Mouse (Mus musculus) frontal cortex, postnatal 14 days (tissue): ENCODE data around the gene Ndufb7.
"Not testable (repeated sequence)": the region's sequence is repeated elsewhere in the genome, so short reads cannot be mapped to it uniquely, and the experiment has no call there.

Experiments used
- DNase-seq, 2 experiments: peaks; one replicate each; pipeline ENCODE4 v3.0.0; 2022; ENCODE audit warnings: low spot score in 2 of 2

Ndufb7 gene

GRCm38 (mm10) chr8:83575561-83576515 lies 9.4 kb downstream of the Ndufb7 start:
- DNase-seq: peak; percentile 4

DNA sequence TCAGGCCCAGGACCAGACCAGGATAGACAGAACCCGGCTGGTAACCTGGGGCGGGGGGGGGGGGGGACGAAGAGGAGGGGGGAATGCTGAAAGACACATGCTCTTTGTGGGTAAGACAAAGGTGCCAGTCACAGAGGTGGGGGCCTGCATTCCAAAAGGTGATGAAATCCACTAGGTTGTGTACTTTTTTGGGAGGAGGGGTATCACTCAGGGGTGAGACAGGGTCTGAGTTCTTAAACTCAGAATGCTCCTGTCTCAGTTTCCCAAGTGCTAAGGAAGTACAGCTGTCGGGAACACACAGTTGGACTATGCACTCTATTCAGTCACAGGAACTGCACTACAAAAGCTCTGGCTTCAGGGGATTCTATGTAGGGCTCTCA lies 10.0 kb downstream of the Ndufb7 start:
- DNase-seq: no peak

DNA sequence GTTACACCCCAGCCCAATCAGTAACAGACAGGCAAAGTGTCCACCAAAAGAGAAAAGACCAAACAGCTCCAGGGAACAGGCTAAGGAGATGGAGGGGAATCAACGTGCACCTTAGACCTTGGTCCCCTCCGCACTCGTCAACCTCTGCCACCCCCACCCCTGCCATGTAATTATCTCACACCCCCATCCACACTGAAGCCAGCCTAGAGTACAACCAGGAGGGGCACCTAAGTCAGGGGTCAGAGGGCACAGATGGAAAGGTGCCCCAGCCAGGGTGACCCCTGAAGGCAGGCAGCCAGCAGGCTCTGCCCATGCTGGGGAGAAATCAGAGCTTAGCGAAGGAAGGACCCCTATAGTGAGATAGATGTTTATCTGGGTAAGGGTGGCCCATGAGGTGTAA lies 10.4 kb downstream of the Ndufb7 start:
- no peak for DNase-seq

DNA sequence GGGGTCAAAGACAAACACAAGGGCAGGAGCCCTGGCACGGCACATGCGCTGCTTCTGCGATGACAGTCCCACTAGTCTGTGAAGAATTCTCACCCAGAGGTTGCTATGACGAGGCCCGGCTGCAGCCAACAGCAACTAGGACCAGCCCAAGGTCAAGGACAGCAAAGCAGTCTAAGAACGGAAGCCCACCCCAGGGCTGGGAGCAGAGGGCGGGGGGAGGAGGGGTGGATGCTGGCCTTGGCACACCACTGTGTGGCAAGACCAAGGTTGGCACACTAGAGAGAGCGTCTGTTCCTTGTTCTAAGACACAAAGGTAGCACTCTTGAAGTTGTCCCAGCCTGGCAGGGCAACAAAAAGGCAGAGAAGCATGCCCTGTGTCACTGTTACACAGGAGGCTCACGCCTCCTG lies 10.9 kb downstream of the Ndufb7 start:
- peak; percentile 4 for DNase-seq

DNA sequence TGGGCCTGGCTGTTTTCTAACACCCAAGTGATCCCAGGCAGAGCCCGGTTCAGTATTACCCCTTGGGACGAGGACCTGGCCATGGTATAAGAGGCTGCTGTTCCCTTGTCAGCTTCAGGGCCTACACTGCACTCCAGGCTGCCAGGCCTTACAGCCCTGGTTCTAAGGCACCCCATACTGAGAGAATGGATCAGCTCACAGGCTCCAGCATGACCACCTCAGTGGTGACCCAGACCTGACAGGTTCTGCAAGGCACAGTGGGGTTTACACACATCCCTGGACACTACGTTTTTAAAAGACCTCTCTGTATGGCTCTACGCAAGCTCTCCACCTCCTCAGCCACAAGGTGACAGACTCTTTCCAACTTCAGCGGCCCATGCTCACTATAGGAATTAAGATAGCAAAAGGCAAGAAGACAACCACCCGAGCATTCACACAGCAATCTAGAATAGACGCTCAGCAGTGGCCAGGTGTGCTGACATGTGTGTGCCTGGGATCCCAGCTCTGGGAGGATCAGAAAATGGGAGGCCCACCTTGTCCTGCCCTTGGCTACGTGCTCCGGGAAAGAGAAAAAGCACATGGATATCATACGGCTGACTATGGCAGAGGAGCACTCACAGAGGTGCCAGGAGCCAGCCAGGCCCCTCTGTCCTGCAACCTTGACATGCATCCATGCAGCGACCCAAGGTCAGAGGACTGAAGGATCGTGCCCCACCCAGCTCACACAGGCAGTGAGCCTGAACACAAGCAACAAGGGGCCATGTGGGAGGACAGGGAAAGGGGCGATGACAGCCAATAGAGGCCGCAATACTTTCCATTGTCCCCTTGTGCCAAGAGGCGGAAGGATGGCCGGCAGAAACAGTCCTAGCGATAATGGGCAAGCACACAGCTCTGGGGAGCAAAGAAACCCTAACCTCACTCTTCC lies 11.9 kb downstream of the Ndufb7 start:
- DNase-seq: peak; percentile 5 to 6

DNA sequence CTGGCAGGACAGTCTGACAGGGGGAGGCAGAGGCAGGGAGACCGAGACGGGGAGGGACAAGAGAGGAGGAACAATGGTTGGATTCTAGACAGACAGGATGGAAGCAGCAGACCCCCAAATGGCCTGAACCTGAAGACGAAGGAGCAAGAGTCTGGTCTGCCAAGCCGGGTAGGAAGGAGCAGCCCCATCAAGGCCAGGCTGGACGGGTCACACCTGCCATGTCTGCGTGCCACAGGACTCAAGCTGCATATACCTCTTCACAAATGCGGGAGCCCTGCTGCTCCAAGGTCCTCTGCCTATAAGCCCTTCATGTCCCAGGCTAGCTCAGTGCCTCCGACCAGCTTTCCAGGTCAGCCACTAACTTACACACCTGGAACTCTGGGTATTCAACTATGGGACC lies 13.2 kb downstream of the Ndufb7 start:
- no peak for DNase-seq

GRCm38 (mm10) chr8:83580826-83581225 lies 14.4 kb downstream of the Ndufb7 start:
- DNase-seq: peak in 1 of 2 experiments; percentile 3

GRCm38 (mm10) chr8:83582226-83582625 lies 15.8 kb downstream of the Ndufb7 start:
- DNase-seq: peak in 1 of 2 experiments; percentile 4

DNA sequence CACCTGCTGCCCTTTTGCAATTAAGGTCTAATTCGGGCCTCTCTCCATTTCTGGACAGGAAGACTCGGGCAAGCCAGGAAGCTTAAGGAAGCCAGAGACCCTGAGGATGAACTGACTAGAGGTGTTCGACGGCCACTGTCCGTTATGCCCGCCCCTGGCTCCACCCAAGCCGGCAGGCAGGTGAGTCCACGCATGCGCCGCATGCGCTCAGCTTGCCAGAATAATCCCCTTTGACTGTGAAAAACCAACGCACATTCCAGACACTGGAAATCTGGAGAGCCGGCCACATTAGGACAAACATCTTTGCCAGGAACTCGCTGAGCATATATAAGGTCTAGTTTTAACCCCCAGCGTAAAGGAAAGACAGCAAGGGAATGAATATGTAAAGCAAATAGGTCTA lies 16.8 kb downstream of the Ndufb7 start:
- no peak for DNase-seq

DNA sequence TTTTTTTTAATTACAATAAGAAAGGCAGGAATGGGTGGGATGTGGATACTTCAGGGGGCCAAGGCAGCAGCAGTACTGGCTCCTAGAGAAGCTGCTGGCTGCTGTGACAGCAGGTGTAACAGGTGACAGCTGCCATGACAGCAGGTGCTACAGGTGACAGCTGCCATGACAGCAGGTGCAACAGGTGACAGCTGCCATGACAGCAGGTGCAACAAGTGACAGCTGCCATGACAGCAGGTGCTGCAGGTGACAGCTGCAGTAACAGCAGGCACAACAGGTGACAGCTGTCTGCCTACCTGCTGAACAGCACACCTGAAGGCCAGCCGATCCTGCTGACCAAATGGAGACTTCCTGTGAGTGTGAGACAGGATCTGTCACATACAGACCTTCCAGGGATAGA lies 18.3 kb downstream of the Ndufb7 start:
- DNase-seq: no peak

GRCm38 (mm10) chr8:83585333-83585732 lies 18.9 kb downstream of the Ndufb7 start:
- DNase-seq: no peak

GRCm38 (mm10) chr8:83587644-83588043 lies 21.2 kb downstream of the Ndufb7 start:
- no peak for DNase-seq

GRCm38 (mm10) chr8:83588886-83589285 lies 22.4 kb downstream of the Ndufb7 start:
- no peak for DNase-seq

DNA sequence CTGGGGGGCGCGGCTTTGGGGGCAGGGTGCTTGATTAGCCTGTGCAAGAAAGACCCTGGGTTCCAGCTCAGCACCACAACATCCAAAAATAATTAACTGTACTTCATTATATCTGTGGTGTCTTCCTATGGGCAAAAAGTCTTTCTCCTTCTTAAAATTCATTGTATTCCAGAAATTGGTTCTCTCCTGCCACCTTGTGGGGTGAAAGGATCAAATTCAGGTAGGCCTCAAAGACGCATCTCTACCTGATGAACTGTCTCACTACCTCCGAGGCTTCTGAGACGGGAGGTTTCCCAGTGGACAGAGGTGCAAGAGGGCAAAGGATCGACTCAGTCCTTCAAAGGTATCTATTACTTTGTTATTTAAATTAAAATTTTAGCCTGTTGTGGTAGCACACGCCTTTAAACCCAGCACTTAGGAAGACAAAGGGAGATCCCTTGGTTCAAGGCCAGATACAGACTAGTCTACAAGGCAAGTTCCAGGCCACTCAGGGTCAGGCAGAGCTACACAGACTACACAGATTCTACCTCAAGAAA lies 24.1 kb downstream of the Ndufb7 start:
- DNase-seq: no peak

GRCm38 (mm10) chr8:83592682-83593081 lies 26.2 kb downstream of the Ndufb7 start:
- no peak for DNase-seq

- no peak for DNase-seq
Measured at GRCm38 (mm10) chr8:83593325-83594166, 27.1 kb downstream of the Ndufb7 start.

GRCm38 (mm10) chr8:83594167-83595049 lies 27.9 kb downstream of the Ndufb7 start:
- DNase-seq: peak; percentile 96 to 97

DNA sequence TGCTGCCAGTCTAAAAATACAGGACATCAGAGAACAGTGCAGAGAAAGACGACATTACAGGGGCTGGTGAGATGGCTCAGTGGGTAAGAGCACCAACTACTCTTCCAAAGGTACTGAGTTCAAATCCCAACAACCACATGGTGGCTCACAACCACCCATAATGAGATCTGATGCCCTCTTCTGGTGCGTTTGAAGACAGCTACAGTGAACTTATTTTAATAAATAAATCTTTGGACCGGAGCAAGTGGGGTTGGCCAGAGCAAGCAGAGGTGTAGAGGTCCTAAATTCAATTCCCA lies 28.5 kb downstream of the Ndufb7 start:
- not testable (repeated sequence) for DNase-seq

- DNase-seq: no peak
Measured at GRCm38 (mm10) chr8:83596369-83596768, 29.9 kb downstream of the Ndufb7 start.

DNA sequence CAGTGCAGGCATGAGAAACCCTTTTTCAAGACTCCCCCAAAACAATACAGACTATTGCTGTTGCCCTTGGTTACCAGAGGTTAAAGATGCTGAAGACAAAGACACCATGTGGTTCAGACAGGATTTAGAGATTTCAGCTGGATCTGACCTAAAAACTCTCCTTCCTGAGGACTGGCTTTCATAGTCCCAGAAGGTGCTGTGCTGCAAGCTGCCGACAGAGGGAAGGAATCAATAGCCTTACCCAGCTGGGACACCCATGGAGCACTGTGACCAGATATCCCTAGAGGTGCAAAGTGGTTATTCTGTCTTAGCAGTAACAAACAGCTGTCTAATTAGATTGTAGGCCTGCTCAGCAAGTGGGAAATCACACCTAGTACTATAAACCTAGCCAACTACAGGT lies 31.7 kb downstream of the Ndufb7 start:
- DNase-seq: no peak
